Mouse (Mus musculus) left cerebral cortex, postnatal 10 days (tissue): Measurements from ENCODE around the gene Tmem44. TPM values are rescaled to one million over a fixed set of nuclear protein-coding genes. Genes with fewer than 3 reads are reported as not detected.

Experiments
- DNase-seq, 2 experiments: peaks; one replicate each; pipeline ENCODE4 v3.0.0; 2021 to 2022; ENCODE audit warnings: low spot score in 2 of 2, mixed read lengths in 1 of 2; ENCODE audit errors: extremely low spot score in 1 of 2
- intact Hi-C: fragments of 180-260 bp; cut with DNase I; formaldehyde crosslinking; loops from one replicate; pipeline ENCODE4 v1.15.1; 2025
- total RNA-seq, 2 experiments: library from RNA; stranded (reverse); gene quantifications; 2 replicates each; pipeline ENCODE4 v1.2.3; 2021

The Tmem44 gene
- total RNA-seq, 2 experiments from 2014 or later: 66.6 to 73.0 TPM

- intact Hi-C loops: no loop called here
- no peak for DNase-seq
These were observed 24.9 kb downstream of the Tmem44 start for GRCm38 (mm10) chr16:30525756-30526155.

GRCm38 (mm10) chr16:30524481-30524880 lies 26.2 kb downstream of the Tmem44 start:
- intact Hi-C loops: no loop called here

GRCm38 (mm10) chr16:30522253-30522940 lies 28.2 kb downstream of the Tmem44 start:
- no peak for DNase-seq
- intact Hi-C loops: no loop called here

More at GRCm38 (mm10) chr16:30524481-30524880, 26.2 kb downstream of the Tmem44 start:
- no peak for DNase-seq

GRCm38 (mm10) chr16:30521147-30521546 lies 29.5 kb downstream of the Tmem44 start:
- no peak for DNase-seq
- intact Hi-C loops: no loop called here

GRCm38 (mm10) chr16:30520361-30520823 lies 30.2 kb downstream of the Tmem44 start:
- intact Hi-C loops: no loop called here
- peak; percentile 63 to 77 for DNase-seq

- DNase-seq: no peak
- intact Hi-C loops: no loop called here
These were observed 32.0 kb downstream of the Tmem44 start for GRCm38 (mm10) chr16:30518635-30519034.

- no peak for DNase-seq
- intact Hi-C loops: no loop called here
These were observed 32.9 kb downstream of the Tmem44 start for GRCm38 (mm10) chr16:30517666-30518283.

GRCm38 (mm10) chr16:30516993-30517392 lies 33.6 kb downstream of the Tmem44 start:
- no peak for DNase-seq
- intact Hi-C loops: no loop called here

- no peak for DNase-seq
- intact Hi-C loops: no loop called here
These were observed 35.2 kb downstream of the Tmem44 start for GRCm38 (mm10) chr16:30515418-30515817.

GRCm38 (mm10) chr16:30513050-30514024 lies 37.3 kb downstream of the Tmem44 start:
- peak in 1 of 2 experiments; percentile 73 for DNase-seq

GRCm38 (mm10) chr16:30512375-30513049 lies 38.1 kb downstream of the Tmem44 start:
- intact Hi-C loops: loop anchor here (5.0 kb wide), 1 partner anchor 125 kb away; no protein-coding TSS in a partner anchor
- DNase-seq: no peak

More at GRCm38 (mm10) chr16:30513050-30514024, 37.3 kb downstream of the Tmem44 start:
- intact Hi-C loops: loop anchor here (5.0 kb wide), 1 partner anchor 126 kb away; no protein-coding TSS in a partner anchor

- DNase-seq: no peak
These were observed 38.9 kb downstream of the Tmem44 start for GRCm38 (mm10) chr16:30511563-30512340.

GRCm38 (mm10) chr16:30510504-30511451 lies 39.9 kb downstream of the Tmem44 start:
- intact Hi-C loops: loop anchor here (5.0 kb wide), 1 partner anchor 123 kb away; no protein-coding TSS in a partner anchor
- DNase-seq: peak; percentile 83 to 93

More at GRCm38 (mm10) chr16:30511563-30512340, 38.9 kb downstream of the Tmem44 start:
- intact Hi-C loops: loop anchor here (5.0 kb wide), 1 partner anchor 124 kb away; no protein-coding TSS in a partner anchor

- intact Hi-C loops: loop anchor here (5.0 kb wide), 1 partner anchor 123 kb away; no protein-coding TSS in a partner anchor
- DNase-seq: no peak
These were observed 40.6 kb downstream of the Tmem44 start for GRCm38 (mm10) chr16:30510091-30510490.

GRCm38 (mm10) chr16:30509340-30509739 lies 41.3 kb downstream of the Tmem44 start:
- no peak for DNase-seq
- intact Hi-C loops: loop anchor here (10.0 kb wide), 1 partner anchor 255 kb away; no protein-coding TSS in a partner anchor

- DNase-seq: no peak
- intact Hi-C loops: loop anchor here (10.0 kb wide), 1 partner anchor 254 kb away; no protein-coding TSS in a partner anchor
These were observed 41.9 kb downstream of the Tmem44 start for GRCm38 (mm10) chr16:30508738-30509137.
